Mouse (Mus musculus): Measurements from ENCODE around the gene 0610009B22Rik. TPM values are rescaled to one million over a fixed set of nuclear protein-coding genes. Genes with fewer than 3 reads are reported as not detected.

0610009B22Rik gene
- polyA plus RNA-seq, 1 experiment from 2014 or later, result 75.5 TPM

Other genes starting within 250 kb of the 0610009B22Rik start
- 15.0 TPM in 2 replicates for gene Phykpl, start 104.1 kb downstream of the 0610009B22Rik start, polyA plus RNA-seq (2015; fragmentation: Nextera tagmentation; extraction: Ambion mirVana)
- 251 and 280 TPM in 2 replicates for gene Hnrnpab, start 82.0 kb downstream of the 0610009B22Rik start, polyA plus RNA-seq (2015; fragmentation: Nextera tagmentation; extraction: Ambion mirVana)
- gene Nhp2, start 69.1 kb downstream of the 0610009B22Rik start, polyA plus RNA-seq (2015; fragmentation: Nextera tagmentation; extraction: Ambion mirVana), result 77.9 and 88.1 TPM in 2 replicates
- 37.1 and 38.2 TPM in 2 replicates for gene Rmnd5b, start 53.0 kb downstream of the 0610009B22Rik start, polyA plus RNA-seq (2015; fragmentation: Nextera tagmentation; extraction: Ambion mirVana)
- 21.6 and 25.8 TPM in 2 replicates for gene N4bp3, start 38.0 kb downstream of the 0610009B22Rik start, polyA plus RNA-seq (2015; fragmentation: Nextera tagmentation; extraction: Ambion mirVana)
- gene D930048N14Rik, start 37.9 kb downstream of the 0610009B22Rik start, polyA plus RNA-seq (2015; fragmentation: Nextera tagmentation; extraction: Ambion mirVana), result 1.3 and 1.9 TPM in 2 replicates
- 9.7 and 10.7 TPM in 2 replicates for gene Sec24a, start 74.8 kb upstream of the 0610009B22Rik start, polyA plus RNA-seq (2015; fragmentation: Nextera tagmentation; extraction: Ambion mirVana)
- gene Sar1b, start 74.8 kb upstream of the 0610009B22Rik start, polyA plus RNA-seq (2015; fragmentation: Nextera tagmentation; extraction: Ambion mirVana), result 136 and 138 TPM in 2 replicates
- 1.4 and 1.6 TPM in 2 replicates for gene Jade2, start 168.8 kb upstream of the 0610009B22Rik start, polyA plus RNA-seq (2015; fragmentation: Nextera tagmentation; extraction: Ambion mirVana)

All from heart, embryonic 16.5 days (tissue).